Mouse (Mus musculus) Muller cell, postnatal 12 days (primary cell): ENCODE data around the gene Hist1h1a.
A peak's percentile ranks its signal among the peaks of the same experiment; 100 is the strongest.
"Not testable (repeated sequence)": the region's sequence is repeated elsewhere in the genome, so short reads cannot be mapped to it uniquely, and the experiment has no call there.

Experiments
- DNase-seq: peaks from one replicate; pipeline ENCODE4 v3.0.0-alpha.2; 2015; ENCODE audit errors: inconsistent ontology term

Hist1h1a gene

GRCm38 (mm10) chr13:23763586-23764323 is at the start of gene Hist1h1a:
TSS of gene Hist1h1a (plus strand) at chr13:23763666.
- peak; percentile 92 for DNase-seq

- DNase-seq: no peak
These were observed 47.0 kb upstream of the Hist1h1a start for GRCm38 (mm10) chr13:23716261-23717042.

GRCm38 (mm10) chr13:23717176-23717575 is 46.3 kb upstream of the Hist1h1a start:
- no peak for DNase-seq

- DNase-seq: not testable (repeated sequence)
These were observed 45.7 kb upstream of the Hist1h1a start for GRCm38 (mm10) chr13:23717593-23718245.

- no peak for DNase-seq
These were observed 39.2 kb upstream of the Hist1h1a start for GRCm38 (mm10) chr13:23724239-23724638.

GRCm38 (mm10) chr13:23725213-23725612 is 38.3 kb upstream of the Hist1h1a start:
- no peak for DNase-seq

- DNase-seq: no peak
These were observed 34.8 kb upstream of the Hist1h1a start for GRCm38 (mm10) chr13:23728472-23729191.

GRCm38 (mm10) chr13:23729192-23729525 is 34.3 kb upstream of the Hist1h1a start:
- no peak for DNase-seq

GRCm38 (mm10) chr13:23729706-23730105 is 33.8 kb upstream of the Hist1h1a start:
- no peak for DNase-seq

- DNase-seq: peak; percentile 79
These were observed 33.0 kb upstream of the Hist1h1a start for GRCm38 (mm10) chr13:23730479-23730878.

GRCm38 (mm10) chr13:23732156-23732804 is 31.2 kb upstream of the Hist1h1a start:
- peak; percentile 53 for DNase-seq

GRCm38 (mm10) chr13:23737091-23737490 is 26.4 kb upstream of the Hist1h1a start:
- DNase-seq: no peak

GRCm38 (mm10) chr13:23738041-23738440 is 25.4 kb upstream of the Hist1h1a start:
- DNase-seq: no peak

GRCm38 (mm10) chr13:23738677-23739068 is 24.8 kb upstream of the Hist1h1a start, which contains the start of gene Hist1h1c:
TSS of gene Hist1h1c (plus strand) at chr13:23738808.
- peak; percentile 91 for DNase-seq

GRCm38 (mm10) chr13:23739069-23739921 is 24.2 kb upstream of the Hist1h1a start:
- DNase-seq: peak; percentile 94

GRCm38 (mm10) chr13:23739922-23740252 is 23.6 kb upstream of the Hist1h1a start:
- DNase-seq: no peak

GRCm38 (mm10) chr13:23740256-23740840 is 23.1 kb upstream of the Hist1h1a start:
- DNase-seq: no peak

GRCm38 (mm10) chr13:23740910-23741309 is 22.6 kb upstream of the Hist1h1a start:
- no peak for DNase-seq

GRCm38 (mm10) chr13:23742007-23742406 is 21.5 kb upstream of the Hist1h1a start:
- no peak for DNase-seq

- DNase-seq: no peak
These were observed 20.3 kb upstream of the Hist1h1a start for GRCm38 (mm10) chr13:23743215-23743614.
